Comparison of ENCODE assay signal across 8 mouse cellular contexts in the genomic region with DNA sequence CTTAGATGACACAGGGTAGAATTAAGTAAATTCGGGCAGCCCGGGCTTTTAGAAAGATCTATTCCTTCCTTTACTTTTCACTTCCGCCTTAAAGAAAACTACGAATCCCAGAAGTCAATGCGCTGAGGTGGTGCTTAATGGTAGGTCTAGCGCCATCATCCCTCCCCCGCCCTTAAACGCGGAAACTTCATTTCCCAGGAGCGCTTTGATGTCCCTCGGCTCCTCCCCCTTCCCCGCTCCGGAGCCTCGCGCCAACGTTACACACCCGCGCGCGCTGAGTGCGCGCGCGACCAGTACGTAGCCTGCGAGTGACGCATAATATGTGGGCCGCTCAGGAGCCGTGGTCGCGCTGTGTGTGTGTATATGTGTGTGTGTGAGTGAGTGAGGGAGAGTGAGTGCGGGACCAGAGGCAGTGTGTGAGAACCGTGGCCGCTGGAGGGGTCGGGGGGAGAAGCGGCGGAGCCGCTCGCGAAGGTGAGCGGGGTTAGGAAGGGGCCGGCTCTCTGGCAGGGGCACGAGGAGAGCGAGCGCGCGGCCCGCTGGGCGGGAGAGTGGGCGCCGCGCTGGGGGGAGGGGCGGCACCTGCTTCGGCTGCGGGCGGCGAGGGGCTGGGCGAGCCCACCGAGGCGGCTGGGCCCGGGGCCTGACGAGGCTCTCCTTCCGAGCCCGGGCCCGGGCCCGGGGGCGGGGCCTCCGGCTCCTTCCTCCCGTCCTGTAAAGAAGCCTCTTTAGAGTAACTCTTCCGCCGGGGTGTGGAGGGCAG. TPM values are rescaled to one million over a fixed set of nuclear protein-coding genes. Genes with fewer than 3 reads are reported as not detected.
DNase-seq lines count a peak whose midpoint lies in the region; ATAC-seq and TF ChIP-seq lines count a peak whose summit lies in the region.

A gene (plus strand): TSS at position 257 of the 763 bp plus-strand sequence.

- H3K36me3 ChIP-seq in C2C12 (ENCODE audit: control insufficient read depth, insufficient read depth) (no peaks in the 10 kb centered on the region), myocyte (ENCODE audit: control insufficient read depth, insufficient read depth) (no peaks in the 10 kb centered on the region)
- peaks cover 3% of the 10 kb centered on the region for H3K36me3 ChIP-seq in erythroblast, embryonic 14.5 days (ENCODE audit: control insufficient read depth)
- no peaks in the 10 kb centered on the region for H3K36me3 ChIP-seq in heart, embryonic 11.5 days (ENCODE audit: control insufficient read depth, insufficient read depth, low read length)
- no peaks in the 10 kb centered on the region for H3K36me3 ChIP-seq in kidney, embryonic 16.5 days (ENCODE audit: insufficient read depth, low read length)
- no peaks in the 10 kb centered on the region for H3K36me3 ChIP-seq in liver, adult 2 months (ENCODE audit: control insufficient read depth, insufficient read depth, low read length)
- H3K36me3 ChIP-seq in splenic B cell, adult 2 months (ENCODE audit: control insufficient read depth, insufficient read depth, low read length, poor library complexity, severe bottlenecking), result no peaks in the 10 kb centered on the region

- ATAC-seq in heart, embryonic 11.5 days (replicated peaks; ENCODE audit: insufficient number of reproducible peaks, low FRiP score, low TSS enrichment), result peak; percentile 94
- ATAC-seq in kidney, embryonic 16.5 days (ENCODE audit: low FRiP score, low TSS enrichment), result peak; percentile 97

- H3K9ac ChIP-seq in heart, embryonic 11.5 days (ENCODE audit: low read depth, low read length), result peak within 1 kb of the TSS; percentile 90
- H3K9ac ChIP-seq in kidney, embryonic 16.5 days (replicated peaks; ENCODE audit: low read length), result peak within 1 kb of the TSS; percentile 93
- H3K9ac ChIP-seq in liver, adult 2 months (ENCODE audit: low read depth, low read length), result peak within 1 kb of the TSS; percentile 94

- peak within 1 kb of the TSS; percentile 80 for H3K4me3 ChIP-seq in C2C12 (ENCODE audit: insufficient read depth, poor library complexity, severe bottlenecking)
- H3K4me3 ChIP-seq in erythroblast, embryonic 14.5 days (replicated peaks), result peak within 1 kb of the TSS; percentile 95
- H3K4me3 ChIP-seq in heart, embryonic 11.5 days (ENCODE audit: low read depth, low read length), result peak within 1 kb of the TSS; percentile 90
- H3K4me3 ChIP-seq in kidney, embryonic 16.5 days (ENCODE audit: low read length), result peak within 1 kb of the TSS; percentile 86
- peak within 1 kb of the TSS; percentile 97 for H3K4me3 ChIP-seq in liver, adult 2 months (ENCODE audit: insufficient read depth, low read depth, low read length)
- peak within 1 kb of the TSS; percentile 58 for H3K4me3 ChIP-seq in myocyte

- H3K27me3 ChIP-seq in C2C12 (ENCODE audit: control insufficient read depth, insufficient read depth, insufficient read length) (no peaks in the 10 kb centered on the region), myocyte (ENCODE audit: control insufficient read depth, insufficient read depth, insufficient read length) (no peaks in the 10 kb centered on the region)
- H3K27me3 ChIP-seq in erythroblast, embryonic 14.5 days (ENCODE audit: control insufficient read depth), result no peaks in the 10 kb centered on the region
- H3K27me3 ChIP-seq in heart, embryonic 11.5 days (ENCODE audit: control insufficient read depth, insufficient read depth, low read length), result no peaks in the 10 kb centered on the region
- H3K27me3 ChIP-seq in kidney, embryonic 16.5 days (ENCODE audit: insufficient read depth, low read length), result no peaks in the 10 kb centered on the region
- no peaks in the 10 kb centered on the region for H3K27me3 ChIP-seq in liver, adult 2 months (ENCODE audit: control insufficient read depth, insufficient read depth, low read length)
- no peaks in the 10 kb centered on the region for H3K27me3 ChIP-seq in splenic B cell, adult 2 months (ENCODE audit: control insufficient read depth, insufficient read depth, low read length, poor library complexity, severe bottlenecking)

- H3K79me3 ChIP-seq in C2C12 (ENCODE audit: low read depth), result peaks cover 28% of the 10 kb centered on the region

- peaks cover 46% of the 10 kb centered on the region for H3K79me2 ChIP-seq in C2C12 (ENCODE audit: control insufficient read depth, insufficient read depth)
- no peaks in the 10 kb centered on the region; the same call in 1 of the 2 replicates for H3K79me2 ChIP-seq in liver, adult 2 months (ENCODE audit: control insufficient read depth, insufficient read depth, low read length)
- H3K79me2 ChIP-seq in myocyte (ENCODE audit: control insufficient read depth, insufficient read depth), result peaks cover 38% of the 10 kb centered on the region

- H3K4me2 ChIP-seq in heart, embryonic 11.5 days, result peak within 1 kb of the TSS; percentile 68
- H3K4me2 ChIP-seq in kidney, embryonic 16.5 days (replicated peaks; ENCODE audit: low read depth, low read length), result peak within 1 kb of the TSS; percentile 73
- H3K4me2 ChIP-seq in myocyte (ENCODE audit: low read depth), result peak within 1 kb of the TSS; percentile 90

- peak within 1 kb of the TSS; percentile 62 for H3ac ChIP-seq in C2C12 (ENCODE audit: control insufficient read depth, insufficient read length, low read depth)
- peak within 1 kb of the TSS; percentile 15 for H3ac ChIP-seq in myocyte (ENCODE audit: control insufficient read depth, insufficient read length)

- H3K9me3 ChIP-seq in erythroblast, embryonic 14.5 days (ENCODE audit: control insufficient read depth, low read length), result peaks cover 3% of the 10 kb centered on the region
- H3K9me3 ChIP-seq in heart, embryonic 11.5 days (replicated peaks; ENCODE audit: control insufficient read depth, low read length), result no peaks in the 10 kb centered on the region
- no peaks in the 10 kb centered on the region for H3K9me3 ChIP-seq in kidney, embryonic 16.5 days (ENCODE audit: low read length)

- peak; percentile 100 for DNase-seq in brain, embryonic 14.5 days (ENCODE audit: low read depth)
- peak; percentile 97 for DNase-seq in liver, adult 2 months (ENCODE audit: extremely low read depth, low read depth, low spot score)
- DNase-seq in splenic B cell, adult 2 months (ENCODE audit: low read depth, low spot score), result peak; percentile 99

- peaks cover 26% of the 10 kb centered on the region for H3K4me1 ChIP-seq in erythroblast, embryonic 14.5 days (ENCODE audit: control insufficient read depth)
- no peaks in the 10 kb centered on the region; the same call in 1 of the 2 replicates for H3K4me1 ChIP-seq in heart, embryonic 11.5 days (ENCODE audit: control insufficient read depth, insufficient read depth, low read length)
- H3K4me1 ChIP-seq in kidney, embryonic 16.5 days (ENCODE audit: insufficient read depth, low read length), result peaks cover 6% of the 10 kb centered on the region
- peaks cover 8% of the 10 kb centered on the region; the same call in 1 of the 2 replicates for H3K4me1 ChIP-seq in liver, adult 2 months (ENCODE audit: control insufficient read depth, insufficient read depth, low read length)

- peak; percentile 33; the same call in 1 of the 2 replicates for TF ChIP-seq POLR2A in brain, embryonic 14.5 days (IDR thresholded peaks at IDR 0.05; ENCODE audit: borderline replicate concordance, extremely low read depth, insufficient read depth, insufficient read length, poor library complexity, severe bottlenecking)
- peak; percentile 39; the same call in 1 of the 2 replicates for TF ChIP-seq POLR2A in liver, adult 2 months (IDR thresholded peaks at IDR 0.05; ENCODE audit: extremely low read depth, insufficient read depth, low read length)
- peak; percentile 60 for TF ChIP-seq POLR2A in myocyte (IDR thresholded peaks at IDR 0.05; ENCODE audit: insufficient read length, low read depth)

- H3K27ac ChIP-seq in heart, embryonic 11.5 days (ENCODE audit: low read depth, low read length), result peak within 1 kb of the TSS; percentile 92
- H3K27ac ChIP-seq in kidney, embryonic 16.5 days (ENCODE audit: low read length), result peak within 1 kb of the TSS; percentile 90
- H3K27ac ChIP-seq in liver, adult 2 months (replicated peaks; ENCODE audit: insufficient read depth, low read depth, low read length), result peak within 1 kb of the TSS; percentile 87

- under 1% methylated on average over 66 of the region's 71 CpGs for WGBS in heart, embryonic 11.5 days (ENCODE audit: insufficient replicate concordance)
- WGBS in kidney, embryonic 16.5 days, result under 1% methylated on average over 54 of the region's 71 CpGs
- under 1% methylated on average over 64 of the region's 71 CpGs for WGBS in liver, adult 2 months

- TF ChIP-seq CTCF in C2C12 (IDR thresholded peaks at IDR 0.05; ENCODE audit: control insufficient read depth, insufficient read depth, insufficient read length), result no peak
- no peak for TF ChIP-seq CTCF in brain, embryonic 14.5 days (IDR thresholded peaks at IDR 0.05; ENCODE audit: borderline replicate concordance, extremely low read depth, insufficient read depth, insufficient read length)
- TF ChIP-seq CTCF in liver, adult 2 months (IDR thresholded peaks at IDR 0.05; ENCODE audit: low read depth, low read length), result no peak

TF ChIP-seq in C2C12, 6 proteins besides CTCF, POLR2A, EP300 and RAD21:
- TF ChIP-seq CEBPB (IDR thresholded peaks at IDR 0.05; ENCODE audit: low read depth) (no peak), MAX (IDR thresholded peaks at IDR 0.05) (peak; percentile 52)

TF ChIP-seq in myocyte, 11 proteins besides CTCF, POLR2A, EP300 and RAD21:
- TF ChIP-seq POLR2AphosphoS2 (IDR thresholded peaks at IDR 0.05; ENCODE audit: insufficient read length, low read depth) (peak; percentile 59), TCF3 (IDR thresholded peaks at IDR 0.05; ENCODE audit: insufficient read length, low read depth) (no peak), REST (IDR thresholded peaks at IDR 0.05; ENCODE audit: insufficient read depth, insufficient read length) (peak; percentile 17), MYOD1 (IDR thresholded peaks at IDR 0.05; ENCODE audit: control insufficient read depth in 1 of 3, insufficient read length in 2 of 3, low read depth in 2 of 3) (no peak)

RNA-seq across cellular contexts. Expression of the gene that starts here (rescaled TPM):
- 17.1 TPM for polyA plus RNA-seq in C2C12 (2012; fragmentation: generic; extraction: Trizol)
- polyA plus RNA-seq in brain, embryonic 14.5 days (2012; rRNA removed), result 31.1 and 31.8 TPM in 2 replicates
- 0.39 and 1.3 TPM in 2 replicates for polyA plus RNA-seq in erythroblast, embryonic 14.5 days (2012)
- 21.7 and 23.5 TPM in 2 replicates for polyA plus RNA-seq in heart, embryonic 11.5 days (2014; fragmentation: Nextera tagmentation; extraction: Ambion mirVana)
- polyA plus RNA-seq in kidney, embryonic 16.5 days (2015; fragmentation: Nextera tagmentation; extraction: Ambion mirVana), result 25.5 and 31.4 TPM in 2 replicates
- total RNA-seq in liver, adult 2 months (2014; rRNA removed), result 14.2 and 14.9 TPM in 2 replicates
- 7.7 and 12.0 TPM in 2 replicates for polyA plus RNA-seq in liver, adult 2 months (2012; rRNA removed)
- 12.3 TPM for polyA plus RNA-seq in myocyte (2012; fragmentation: generic; extraction: Trizol)

Comparison
In these comparisons a context has a peak if more than half of its experiments do, and no peak if none do; other contexts are left out.
1. Peak in every context shown above with its lines: DNase-seq, ATAC-seq, H3K4me3 ChIP-seq and H3K27ac ChIP-seq.